Mouse (Mus musculus) forebrain, embryonic 13.5 days (tissue): ENCODE results near the gene Ndnf. TPM values are rescaled to one million over a fixed set of nuclear protein-coding genes. Genes with fewer than 3 reads are reported as not detected.

Source experiments
- ATAC-seq: fragments of 200-750 bp; cut with Nextera tagmentation; 2 replicates; pipeline ENCODE4 v1.8.0; 2017
- H3K27ac ChIP-seq: fragments of 300-500 bp; sonication (generic); 2 replicates; pipeline ENCODE4 v1.5.1; 2015; ENCODE audit warnings: inconsistent platforms, mild to moderate bottlenecking, moderate library complexity
- H3K27me3 ChIP-seq: fragments of 300-500 bp; sonication (generic); 2 replicates; pipeline ENCODE4 v1.6.1; 2015; ENCODE audit warnings: mild to moderate bottlenecking, inconsistent platforms
- H3K36me3 ChIP-seq: fragments of 300-500 bp; sonication (generic); 2 replicates; pipeline ENCODE4 v1.6.1; 2015; ENCODE audit warnings: mild to moderate bottlenecking, inconsistent platforms; ENCODE audit not compliant: poor library complexity, severe bottlenecking
- H3K4me1 ChIP-seq: fragments of 300-500 bp; sonication (generic); 2 replicates; pipeline ENCODE4 v1.6.1; 2015; ENCODE audit warnings: inconsistent platforms
- H3K4me2 ChIP-seq: fragments of 300-500 bp; sonication (generic); 2 replicates; pipeline ENCODE4 v1.6.1; 2015; ENCODE audit warnings: inconsistent platforms, mild to moderate bottlenecking, moderate library complexity
- H3K4me3 ChIP-seq: fragments of 300-500 bp; sonication (generic); 2 replicates; pipeline ENCODE4 v1.5.1; 2015; ENCODE audit warnings: mild to moderate bottlenecking, inconsistent platforms
- H3K9ac ChIP-seq: fragments of 300-500 bp; sonication (generic); 2 replicates; pipeline ENCODE4 v1.6.1; 2015; ENCODE audit warnings: mild to moderate bottlenecking, inconsistent platforms
- H3K9me3 ChIP-seq: fragments of 300-500 bp; sonication (generic); replicated peaks from 2 replicates; pipeline ENCODE4 v1.6.1; 2016; ENCODE audit warnings: inconsistent platforms
- WGBS: fragments of 180-500 bp; shearing (Covaris S2); methylation state at CpG from one replicate; pipeline ENCODE4 v1.1.7; 2015; 5-methylcytosine and 5-hydroxymethylcytosine counted together
- polyA plus RNA-seq: library from polyadenylated mRNA; unstranded; fragments of >200 nt; fragmentation: Nextera tagmentation; extraction: Ambion mirVana; gene quantifications from 2 replicates; pipeline ENCODE4 v1.2.1, GENCODE M21; 2015

Gene Ndnf
- polyA plus RNA-seq, 1 experiment from 2014 or later: 2.1 TPM

DNA sequence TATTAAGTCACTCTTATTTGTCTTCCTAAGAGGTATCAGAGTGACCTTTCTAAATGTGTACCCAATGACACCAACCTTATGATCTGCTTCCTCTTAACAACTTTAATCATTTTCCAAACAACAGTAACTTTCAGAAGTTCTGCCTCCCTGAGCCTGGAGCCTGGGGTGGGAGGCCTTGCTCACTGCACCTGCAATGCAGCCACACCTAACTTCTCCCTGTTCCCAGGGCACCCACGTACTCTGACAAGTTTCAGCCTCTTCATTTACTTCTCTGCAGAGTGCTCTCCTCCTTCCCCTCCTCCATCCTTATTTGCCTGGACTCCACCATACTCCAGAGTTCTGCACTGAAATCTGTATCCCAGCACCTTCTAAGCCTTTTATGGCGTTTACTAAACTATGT is 1.4 kb upstream of the Ndnf start:
- Histone ChIP-seq H3K9ac (no peak overlapping the region), H3K27ac (no peak overlapping the region), H3K9me3 (no peaks in the 10 kb centered on the region), H3K36me3 (no peaks in the 10 kb centered on the region), H3K4me2 (no peak overlapping the region), H3K4me3 (no peak overlapping the region), H3K4me1 (peaks cover 19% of the 10 kb centered on the region), H3K27me3 (peaks cover 7% of the 10 kb centered on the region)
- WGBS: 49% methylated on average over 2 of the region's 2 CpGs
- no peak for ATAC-seq

DNA sequence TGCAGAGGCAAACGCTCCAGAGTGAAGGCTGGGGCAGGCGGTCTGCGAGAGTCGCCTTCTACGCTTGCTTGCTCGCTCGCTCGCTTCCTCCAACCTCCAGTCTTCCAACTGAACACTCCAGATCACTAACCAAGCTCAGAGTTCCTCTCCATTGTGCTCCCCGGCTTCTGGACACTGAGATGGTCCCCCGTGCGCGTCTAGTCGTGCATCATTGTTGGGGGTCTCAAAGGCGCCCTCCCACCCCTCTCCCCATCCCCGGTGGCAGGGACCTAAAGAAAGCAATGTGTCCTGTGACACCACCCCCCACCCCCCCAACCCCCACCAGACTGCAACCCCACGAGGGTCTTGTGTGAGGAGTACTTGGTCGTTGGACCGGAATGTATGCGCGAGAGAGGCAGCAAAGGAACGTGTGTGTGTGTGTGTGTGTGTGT is 394 bp upstream of the Ndnf start:
- peaks cover 7% of the 10 kb centered on the region for H3K27me3 ChIP-seq
- no peaks in the 10 kb centered on the region for H3K9me3 ChIP-seq
- H3K27ac ChIP-seq: no peak overlapping the region
- H3K36me3 ChIP-seq: no peaks in the 10 kb centered on the region
- under 1% methylated on average over 16 of the region's 21 CpGs for WGBS
- peaks cover 19% of the 10 kb centered on the region for H3K4me1 ChIP-seq
- peak overlapping the region; percentile 60 for H3K4me3 ChIP-seq
- H3K9ac ChIP-seq: peak overlapping the region; percentile 68
- peak; percentile 39 for ATAC-seq
- H3K4me2 ChIP-seq: peak overlapping the region; percentile 97

DNA sequence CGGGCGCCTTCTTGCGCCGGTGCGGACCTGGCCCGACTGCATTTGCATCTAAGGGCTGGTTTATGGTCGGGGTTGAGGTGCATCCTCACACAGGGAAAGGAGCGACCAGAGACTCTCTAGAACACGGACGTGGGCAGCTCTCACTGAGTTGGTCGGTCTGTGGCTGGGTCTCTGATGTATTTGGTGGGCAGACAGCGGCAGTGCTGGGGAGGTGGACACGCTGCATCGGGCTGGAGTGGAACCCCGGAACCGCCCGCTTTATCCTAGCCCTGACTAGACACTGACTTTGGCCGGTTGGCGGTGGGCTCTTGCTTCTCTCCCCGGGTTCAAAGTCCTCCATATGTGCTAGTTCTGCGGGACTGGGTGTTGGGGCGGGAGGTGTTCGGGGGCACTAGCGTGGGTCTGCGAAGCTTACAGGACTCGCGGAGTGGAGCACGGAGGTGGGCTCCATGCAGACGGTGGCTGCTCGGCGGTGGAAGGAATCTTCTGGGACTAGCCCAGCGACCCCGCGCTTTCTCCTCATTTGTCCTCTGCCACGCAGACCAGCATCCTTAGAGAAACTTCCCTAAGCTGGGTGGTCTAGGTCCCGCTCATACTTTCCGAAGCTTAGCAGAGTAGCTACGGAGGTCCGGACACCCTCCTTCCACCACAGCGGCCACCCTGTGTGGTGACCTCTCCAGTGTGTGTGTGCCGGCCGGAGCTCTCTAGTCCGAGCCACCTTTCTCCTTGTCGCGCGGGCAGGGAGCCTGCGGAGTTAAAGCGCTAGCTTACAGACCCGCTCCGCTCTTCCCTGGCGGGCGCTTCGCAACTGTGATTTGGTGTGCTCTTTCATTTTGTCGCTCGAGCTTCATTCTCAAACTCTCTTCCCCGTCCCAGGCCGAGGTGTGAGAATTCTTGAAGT is 991 bp downstream of the Ndnf start:
- H3K27me3 ChIP-seq: peaks cover 7% of the 10 kb centered on the region
- peak overlapping the region; percentile 60 for H3K4me3 ChIP-seq
- under 1% methylated on average over 57 of the region's 57 CpGs for WGBS
- H3K4me1 ChIP-seq: peaks cover 19% of the 10 kb centered on the region
- peak overlapping the region; percentile 97 for H3K4me2 ChIP-seq
- peak overlapping the region; percentile 68 for H3K9ac ChIP-seq
- no peaks in the 10 kb centered on the region for H3K9me3 ChIP-seq
- no peaks in the 10 kb centered on the region for H3K36me3 ChIP-seq
- no peak overlapping the region for H3K27ac ChIP-seq
- peak; percentile 44 for ATAC-seq

DNA sequence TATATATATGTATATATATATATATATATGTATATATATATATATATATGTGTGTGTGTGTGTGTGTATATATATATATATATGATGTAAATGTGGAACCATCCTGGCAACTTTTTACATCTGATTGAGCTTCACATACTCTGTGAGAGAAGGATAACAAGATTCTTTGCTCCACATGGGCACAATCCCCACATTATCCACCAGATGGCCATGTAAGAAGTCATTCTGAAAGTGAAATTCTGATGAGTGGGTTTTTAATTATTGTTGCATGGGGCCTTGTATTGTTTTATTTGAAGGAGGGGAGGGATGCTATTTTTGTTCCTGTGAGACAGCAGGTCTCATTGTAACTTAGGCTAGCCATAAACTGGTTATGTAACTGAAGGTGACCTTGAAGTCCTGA is 22.5 kb downstream of the Ndnf start:
- Histone ChIP-seq H3K36me3 (no peaks in the 10 kb centered on the region), H3K4me3 (no peak overlapping the region), H3K9ac (no peak overlapping the region), H3K4me2 (no peak overlapping the region), H3K27ac (no peak overlapping the region), H3K9me3 (no peaks in the 10 kb centered on the region), H3K4me1 (no peaks in the 10 kb centered on the region), H3K27me3 (no peaks in the 10 kb centered on the region)
- no peak for ATAC-seq

DNA sequence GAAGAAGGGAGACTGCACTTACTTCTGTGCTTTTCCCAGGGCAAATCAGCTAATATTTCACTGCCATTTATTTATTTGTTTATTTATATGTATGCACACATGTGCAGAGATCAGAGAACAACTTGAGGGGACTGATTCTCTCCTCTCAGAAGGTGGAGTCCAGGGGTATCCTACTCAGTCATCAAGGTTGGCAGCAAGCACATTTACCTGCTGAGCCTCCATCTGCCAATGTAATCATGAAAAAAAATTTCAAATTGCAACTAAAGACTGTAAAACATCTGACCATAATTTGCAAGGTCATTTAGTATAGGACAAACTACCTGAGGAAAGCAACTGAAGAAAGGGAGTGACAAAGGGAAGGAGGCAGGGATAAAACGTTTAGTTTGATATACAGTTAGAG is 49.3 kb downstream of the Ndnf start:
- Histone ChIP-seq H3K9me3 (no peaks in the 10 kb centered on the region), H3K36me3 (no peaks in the 10 kb centered on the region), H3K4me3 (no peak overlapping the region), H3K27me3 (no peaks in the 10 kb centered on the region; the same call in 1 of the 2 replicates), H3K4me1 (0 out of 2 replicates have a peak, but pooled peaks cover 3% of the 10 kb centered on the region), H3K9ac (no peak overlapping the region), H3K27ac (no peak overlapping the region), H3K4me2 (no peak overlapping the region)
- WGBS: 58% methylated on average over 1 of the region's 1 CpGs
- no peak for ATAC-seq

DNA sequence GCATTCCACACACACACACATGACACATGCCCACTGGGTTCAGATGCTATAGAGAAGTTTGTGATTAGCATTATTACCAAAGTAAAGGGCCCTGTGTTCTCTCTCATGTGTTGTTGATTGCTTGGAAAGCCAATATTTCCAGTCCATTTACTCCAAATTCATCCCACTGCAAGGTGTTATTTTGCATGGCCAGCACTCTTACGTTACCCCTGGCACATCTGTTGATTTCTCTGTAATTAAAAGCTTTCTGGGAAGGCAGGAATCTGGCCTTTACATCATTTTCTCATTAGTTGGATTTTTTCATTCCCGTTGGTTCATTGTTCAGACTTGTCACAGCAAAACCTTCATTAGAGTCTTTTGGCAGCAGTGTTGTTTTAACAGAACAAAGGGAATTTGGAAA is 54.3 kb downstream of the Ndnf start:
- no peak overlapping the region for H3K27ac ChIP-seq
- no peaks in the 10 kb centered on the region for H3K36me3 ChIP-seq
- no peak overlapping the region for H3K4me2 ChIP-seq
- no peaks in the 10 kb centered on the region for H3K9me3 ChIP-seq
- no peak overlapping the region for H3K4me3 ChIP-seq
- 0 out of 2 replicates have a peak, but pooled peaks cover 6% of the 10 kb centered on the region for H3K4me1 ChIP-seq
- H3K27me3 ChIP-seq: peaks cover 3% of the 10 kb centered on the region; the same call in 1 of the 2 replicates
- no peak overlapping the region for H3K9ac ChIP-seq
- ATAC-seq: peak; percentile 91
- 18% methylated on average over 2 of the region's 2 CpGs for WGBS

DNA sequence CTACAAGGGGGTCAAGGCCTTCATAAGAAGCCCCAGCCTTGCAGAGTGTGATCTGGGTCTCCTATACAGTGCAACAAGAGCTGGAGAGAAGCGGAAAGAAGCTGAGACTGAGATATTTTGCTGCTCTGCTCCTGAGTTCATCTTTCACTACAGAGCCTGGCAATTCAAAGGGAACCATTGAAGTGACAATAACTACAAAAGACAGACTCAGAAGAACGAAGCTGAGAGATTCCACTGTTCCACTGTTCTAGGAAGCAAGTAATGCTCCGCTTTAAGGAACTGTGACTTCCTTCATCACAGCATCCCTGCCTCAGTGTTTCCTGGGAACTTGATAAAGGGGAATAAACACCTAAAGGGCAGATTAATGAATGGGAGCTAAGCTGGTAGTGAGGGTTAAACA is 56.9 kb downstream of the Ndnf start:
- ATAC-seq: no peak
- Histone ChIP-seq H3K27ac (no peak overlapping the region), H3K9me3 (no peaks in the 10 kb centered on the region), H3K4me3 (no peak overlapping the region), H3K36me3 (no peaks in the 10 kb centered on the region), H3K27me3 (0 out of 2 replicates have a peak, but pooled peaks cover 3% of the 10 kb centered on the region), H3K4me1 (0 out of 2 replicates have a peak, but pooled peaks cover 6% of the 10 kb centered on the region), H3K4me2 (no peak overlapping the region), H3K9ac (no peak overlapping the region)
- 71% methylated on average over 3 of the region's 3 CpGs for WGBS

DNA sequence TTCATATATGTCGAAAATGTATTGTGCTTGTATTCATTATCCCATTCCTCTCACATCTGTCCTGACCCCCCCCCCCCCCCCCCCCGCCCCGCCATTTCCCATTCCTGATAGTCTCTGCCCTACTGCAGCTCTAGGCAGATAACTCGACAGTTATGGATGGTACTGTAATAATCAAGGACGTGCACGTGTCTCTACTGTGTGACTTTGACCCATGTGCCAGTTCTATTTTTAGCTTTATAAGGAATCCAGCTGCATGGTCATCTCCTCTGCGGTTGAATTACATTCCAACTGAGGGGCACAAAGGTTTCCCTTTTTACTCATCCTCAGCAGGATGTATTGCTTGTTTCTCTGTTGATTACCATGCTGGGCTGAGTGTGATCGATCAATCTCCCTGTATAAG is 68.1 kb downstream of the Ndnf start:
- no peak for ATAC-seq
- H3K36me3 ChIP-seq: no peaks in the 10 kb centered on the region
- no peaks in the 10 kb centered on the region for H3K27me3 ChIP-seq
- H3K4me3 ChIP-seq: no peak overlapping the region
- H3K4me1 ChIP-seq: no peaks in the 10 kb centered on the region
- H3K4me2 ChIP-seq: no peak overlapping the region
- H3K9me3 ChIP-seq: no peaks in the 10 kb centered on the region
- WGBS: 83% methylated on average over 8 of the region's 8 CpGs
- H3K27ac ChIP-seq: no peak overlapping the region
- no peak overlapping the region for H3K9ac ChIP-seq

DNA sequence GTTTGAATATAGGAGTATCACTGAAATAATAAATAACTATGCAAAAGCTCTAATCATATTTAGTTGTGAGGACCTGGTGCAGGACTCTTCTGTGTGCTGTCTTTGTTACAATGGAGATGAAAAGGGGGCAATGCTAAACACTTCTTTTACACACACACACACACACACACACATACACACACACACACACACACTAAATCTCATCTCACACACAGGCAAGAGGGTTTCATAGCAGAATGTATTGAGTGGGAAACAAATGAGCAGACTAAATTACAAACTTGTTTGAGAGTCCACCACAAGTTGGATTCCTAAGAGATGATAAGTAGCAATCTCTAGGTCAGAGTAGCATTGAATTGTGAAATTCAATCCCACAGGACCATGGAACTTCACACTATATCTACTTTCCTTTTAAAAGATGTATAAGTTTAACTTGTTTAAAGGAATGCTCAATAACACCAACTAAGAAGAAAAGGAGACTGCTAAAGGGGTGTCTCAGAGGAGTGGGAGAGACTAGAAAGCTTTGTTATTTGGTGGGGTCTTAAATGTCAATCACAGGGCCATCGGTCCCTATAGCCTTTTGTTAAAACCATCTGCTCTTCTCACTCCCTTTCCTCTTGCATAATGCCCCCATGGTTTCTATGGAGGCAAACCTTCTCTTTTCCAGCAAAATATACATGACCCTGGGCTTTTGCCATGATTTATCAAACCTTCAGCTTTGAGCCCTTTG is 71.9 kb downstream of the Ndnf start:
- ATAC-seq: no peak
- Histone ChIP-seq H3K4me3 (no peak overlapping the region), H3K27me3 (no peaks in the 10 kb centered on the region), H3K4me1 (no peaks in the 10 kb centered on the region), H3K9me3 (0 out of 2 replicates have a peak, but pooled peaks cover 3% of the 10 kb centered on the region), H3K36me3 (no peaks in the 10 kb centered on the region), H3K4me2 (no peak overlapping the region), H3K9ac (no peak overlapping the region), H3K27ac (no peak overlapping the region)
- WGBS: 23% methylated on average over 1 of the region's 1 CpGs

DNA sequence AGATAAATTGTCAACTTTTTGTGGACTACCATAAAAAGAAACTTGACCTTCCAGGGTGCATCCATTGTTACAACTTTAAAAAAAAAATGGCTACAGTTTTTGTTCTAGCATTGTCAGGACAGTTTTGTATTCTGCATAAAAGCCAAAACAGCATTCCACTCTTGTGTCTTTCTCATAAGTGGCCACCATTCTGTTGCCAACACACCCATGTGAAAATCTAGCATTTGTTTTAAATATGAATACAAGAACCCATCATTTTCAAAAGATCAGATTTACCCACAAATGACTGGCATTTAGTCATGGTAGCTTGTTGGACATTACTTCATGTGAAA is 72.4 kb downstream of the Ndnf start:
- 0 out of 2 replicates have a peak, but pooled peaks cover 3% of the 10 kb centered on the region for H3K9me3 ChIP-seq
- no peaks in the 10 kb centered on the region for H3K27me3 ChIP-seq
- no peak overlapping the region for H3K9ac ChIP-seq
- H3K27ac ChIP-seq: no peak overlapping the region
- no peak overlapping the region for H3K4me3 ChIP-seq
- no peaks in the 10 kb centered on the region for H3K36me3 ChIP-seq
- no peak for ATAC-seq
- no peak overlapping the region for H3K4me2 ChIP-seq
- no peaks in the 10 kb centered on the region for H3K4me1 ChIP-seq

DNA sequence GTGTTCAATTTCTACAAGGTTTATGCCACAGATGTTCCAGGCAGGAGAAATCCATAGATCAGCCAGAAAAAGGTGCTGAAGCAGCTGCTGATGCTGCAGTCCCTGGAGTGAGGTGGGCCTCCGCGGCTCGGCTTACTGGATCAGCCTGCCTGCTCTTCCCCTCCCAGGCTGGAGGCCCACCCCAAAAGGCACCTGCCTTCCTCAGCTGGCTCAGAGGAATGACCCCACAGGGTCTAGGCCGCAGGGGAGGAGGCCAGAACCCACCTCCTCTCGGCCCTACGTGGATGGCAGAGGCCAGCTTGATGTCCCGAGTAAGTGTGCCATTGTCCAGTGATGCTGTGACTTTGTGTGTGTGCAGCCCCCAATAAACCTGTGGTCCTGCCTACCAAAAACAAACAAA is 86.8 kb downstream of the Ndnf start:
- no peak for ATAC-seq
- no peaks in the 10 kb centered on the region for H3K27me3 ChIP-seq
- H3K4me1 ChIP-seq: no peaks in the 10 kb centered on the region
- WGBS: 46% methylated on average over 7 of the region's 7 CpGs
- no peak overlapping the region for H3K27ac ChIP-seq
- H3K9me3 ChIP-seq: no peaks in the 10 kb centered on the region
- H3K36me3 ChIP-seq: no peaks in the 10 kb centered on the region
- no peak overlapping the region for H3K9ac ChIP-seq
- no peak overlapping the region for H3K4me2 ChIP-seq
- no peak overlapping the region for H3K4me3 ChIP-seq

DNA sequence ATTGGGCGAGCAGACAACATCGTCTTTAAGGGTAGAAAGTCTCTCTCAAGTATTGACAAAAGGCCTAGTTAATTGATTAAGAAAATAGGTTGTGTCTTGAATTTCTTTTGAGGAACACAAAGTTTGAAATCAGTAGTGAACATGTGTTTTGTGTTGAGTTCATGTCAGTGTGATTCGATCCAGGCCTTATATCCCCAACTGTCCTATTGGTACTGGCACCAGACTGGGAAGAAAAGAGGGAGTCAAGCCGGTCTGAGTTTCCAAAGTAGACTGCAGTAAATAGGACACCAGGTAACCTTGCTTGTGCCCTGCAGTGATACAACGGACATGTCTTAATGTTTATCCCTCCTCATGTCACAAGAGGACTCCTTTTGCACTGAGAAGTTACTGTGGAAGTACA is 87.8 kb downstream of the Ndnf start:
- WGBS: 85% methylated on average over 5 of the region's 5 CpGs
- no peak for ATAC-seq

More for the DNA sequence above, 87.8 kb downstream of the Ndnf start:
- Histone ChIP-seq H3K27ac (no peak overlapping the region), H3K4me2 (no peak overlapping the region), H3K4me3 (no peak overlapping the region), H3K36me3 (no peaks in the 10 kb centered on the region), H3K27me3 (no peaks in the 10 kb centered on the region), H3K9ac (no peak overlapping the region), H3K9me3 (no peaks in the 10 kb centered on the region), H3K4me1 (no peaks in the 10 kb centered on the region)
